Mouse (Mus musculus): ENCODE data around the gene Slc9a8.
A peak's percentile ranks its signal among the peaks of the same experiment; 100 is the strongest.

Gene Slc9a8

GRCm38 (mm10) chr2:167449331-167450275, 28.1 kb downstream of the Slc9a8 start:
- DNase-seq (ENCODE audit: low spot score), result no peak

GRCm38 (mm10) chr2:167450647-167451046, 29.1 kb downstream of the Slc9a8 start:
- peak; percentile 45 for DNase-seq (ENCODE audit: low spot score)

- peak; percentile 64 for DNase-seq (ENCODE audit: low spot score)
These were observed 32.3 kb downstream of the Slc9a8 start for GRCm38 (mm10) chr2:167453814-167454213.

GRCm38 (mm10) chr2:167456361-167457020, 35.0 kb downstream of the Slc9a8 start:
- no peak for DNase-seq (ENCODE audit: low spot score)

GRCm38 (mm10) chr2:167457213-167457612, 35.7 kb downstream of the Slc9a8 start:
- peak; percentile 68 for DNase-seq (ENCODE audit: low spot score)

- no peak for DNase-seq (ENCODE audit: low spot score)
These were observed 37.0 kb downstream of the Slc9a8 start for GRCm38 (mm10) chr2:167458548-167458947.

GRCm38 (mm10) chr2:167459071-167459865, 37.8 kb downstream of the Slc9a8 start:
- no peak for DNase-seq (ENCODE audit: low spot score)

GRCm38 (mm10) chr2:167462954-167463353, 41.4 kb downstream of the Slc9a8 start:
- DNase-seq (ENCODE audit: low spot score), result peak; percentile 81

- no peak for DNase-seq (ENCODE audit: low spot score)
These were observed 42.3 kb downstream of the Slc9a8 start for GRCm38 (mm10) chr2:167463802-167464201.

- DNase-seq (ENCODE audit: low spot score), result no peak
These were observed 44.4 kb downstream of the Slc9a8 start for GRCm38 (mm10) chr2:167465951-167466350.

GRCm38 (mm10) chr2:167467214-167467613, 45.7 kb downstream of the Slc9a8 start:
- no peak for DNase-seq (ENCODE audit: low spot score)

GRCm38 (mm10) chr2:167468444-167468843, 46.9 kb downstream of the Slc9a8 start:
- no peak for DNase-seq (ENCODE audit: low spot score)

GRCm38 (mm10) chr2:167470611-167471010, 49.1 kb downstream of the Slc9a8 start:
- no peak for DNase-seq (ENCODE audit: low spot score)

GRCm38 (mm10) chr2:167471585-167471984, 50.1 kb downstream of the Slc9a8 start:
- DNase-seq (ENCODE audit: low spot score), result no peak

GRCm38 (mm10) chr2:167474218-167474617, 52.7 kb downstream of the Slc9a8 start:
- peak; percentile 53 for DNase-seq (ENCODE audit: low spot score)

GRCm38 (mm10) chr2:167475596-167475995, 54.1 kb downstream of the Slc9a8 start:
- no peak for DNase-seq (ENCODE audit: low spot score)

- peak; percentile 51 for DNase-seq (ENCODE audit: low spot score)
These were observed 54.7 kb downstream of the Slc9a8 start for GRCm38 (mm10) chr2:167476200-167476688.

GRCm38 (mm10) chr2:167476762-167477161, 55.2 kb downstream of the Slc9a8 start:
- DNase-seq (ENCODE audit: low spot score), result no peak

- peak; percentile 79 for DNase-seq (ENCODE audit: low spot score)
These were observed 56.6 kb downstream of the Slc9a8 start for GRCm38 (mm10) chr2:167478128-167478527.

GRCm38 (mm10) chr2:167479501-167479900, 58.0 kb downstream of the Slc9a8 start:
- no peak for DNase-seq (ENCODE audit: low spot score)

- no peak for DNase-seq (ENCODE audit: low spot score)
These were observed 61.2 kb downstream of the Slc9a8 start for GRCm38 (mm10) chr2:167482681-167483080.

All from adipocyte (in vitro differentiated cells).